Mouse (Mus musculus): ENCODE results near the gene Slc6a2.
A peak's percentile ranks its signal among the peaks of the same experiment; 100 is the strongest.

The Slc6a2 gene

GRCm38 (mm10) chr8:92984376-92984775 is 24.5 kb downstream of the Slc6a2 start:
- no peaks in the 10 kb centered on the region for H3K27me3 ChIP-seq (ENCODE audit: control insufficient read depth, insufficient read depth, low read length, poor library complexity, severe bottlenecking)
- DNase-seq (ENCODE audit: low read depth, low spot score): no peak
- H3K36me3 ChIP-seq (ENCODE audit: control insufficient read depth, insufficient read depth, low read length, poor library complexity, severe bottlenecking): no peaks in the 10 kb centered on the region

GRCm38 (mm10) chr8:92996840-92997239 is 37.0 kb downstream of the Slc6a2 start:
- DNase-seq (ENCODE audit: low read depth, low spot score): peak; percentile 15
- Histone ChIP-seq H3K27me3 (ENCODE audit: control insufficient read depth, insufficient read depth, low read length, poor library complexity, severe bottlenecking) (no peaks in the 10 kb centered on the region), H3K36me3 (ENCODE audit: control insufficient read depth, insufficient read depth, low read length, poor library complexity, severe bottlenecking) (no peaks in the 10 kb centered on the region)

GRCm38 (mm10) chr8:92998600-92998999 is 38.7 kb downstream of the Slc6a2 start:
- DNase-seq (ENCODE audit: low read depth, low spot score): peak; percentile 63
- Histone ChIP-seq H3K36me3 (ENCODE audit: control insufficient read depth, insufficient read depth, low read length, poor library complexity, severe bottlenecking) (no peaks in the 10 kb centered on the region), H3K27me3 (ENCODE audit: control insufficient read depth, insufficient read depth, low read length, poor library complexity, severe bottlenecking) (no peaks in the 10 kb centered on the region)

GRCm38 (mm10) chr8:93010286-93010685 is 50.4 kb downstream of the Slc6a2 start:
- peak; percentile 36 for DNase-seq (ENCODE audit: low read depth, low spot score)
- no peaks in the 10 kb centered on the region for H3K27me3 ChIP-seq (ENCODE audit: control insufficient read depth, insufficient read depth, low read length, poor library complexity, severe bottlenecking)
- no peaks in the 10 kb centered on the region for H3K36me3 ChIP-seq (ENCODE audit: control insufficient read depth, insufficient read depth, low read length, poor library complexity, severe bottlenecking)

DNA sequence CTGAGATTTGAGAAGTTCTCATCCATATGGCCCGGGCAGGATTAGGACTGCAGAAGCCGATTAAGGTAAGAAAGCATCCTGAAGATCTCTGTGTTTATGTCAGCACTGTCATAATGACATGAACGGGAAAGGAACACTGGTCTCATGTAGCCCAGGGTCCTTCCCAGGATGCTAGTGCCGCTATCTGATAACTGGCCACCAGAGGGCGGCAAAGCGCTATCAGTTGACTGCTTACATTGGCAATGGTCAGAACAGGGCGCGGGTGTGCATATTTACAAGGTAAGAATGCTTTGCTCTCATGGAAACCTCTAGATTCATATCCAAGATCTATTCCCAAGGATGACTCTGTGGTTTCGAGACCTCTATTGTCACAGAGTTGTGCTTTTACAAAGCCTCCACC is 51.6 kb downstream of the Slc6a2 start:
- DNase-seq (ENCODE audit: low read depth, low spot score): peak; percentile 64
- H3K36me3 ChIP-seq (ENCODE audit: control insufficient read depth, insufficient read depth, low read length, poor library complexity, severe bottlenecking): no peaks in the 10 kb centered on the region
- H3K27me3 ChIP-seq (ENCODE audit: control insufficient read depth, insufficient read depth, low read length, poor library complexity, severe bottlenecking): no peaks in the 10 kb centered on the region

DNA sequence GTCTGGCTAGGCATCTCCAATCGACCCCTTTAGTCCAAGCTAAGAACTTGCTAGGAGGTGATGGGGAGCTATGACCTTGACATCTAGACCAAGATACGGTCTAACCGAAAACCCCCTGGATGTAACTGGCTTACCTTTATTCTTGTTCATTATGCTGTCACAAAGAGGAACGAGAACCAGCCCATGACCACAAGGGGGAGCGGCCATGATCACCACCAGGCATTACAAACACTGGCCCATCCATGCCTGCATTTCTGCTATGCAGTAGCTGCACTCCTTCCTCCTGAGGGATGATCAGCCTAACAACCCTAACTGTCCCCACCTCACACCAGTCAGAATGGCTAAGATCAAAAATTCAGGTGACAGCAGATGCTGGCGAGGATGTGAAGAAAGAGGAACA is 52.3 kb downstream of the Slc6a2 start:
- no peaks in the 10 kb centered on the region for H3K36me3 ChIP-seq (ENCODE audit: control insufficient read depth, insufficient read depth, low read length, poor library complexity, severe bottlenecking)
- no peaks in the 10 kb centered on the region for H3K27me3 ChIP-seq (ENCODE audit: control insufficient read depth, insufficient read depth, low read length, poor library complexity, severe bottlenecking)
- DNase-seq (ENCODE audit: low read depth, low spot score): peak; percentile 4

- no peaks in the 10 kb centered on the region for H3K36me3 ChIP-seq (ENCODE audit: control insufficient read depth, insufficient read depth, low read length, poor library complexity, severe bottlenecking)
- DNase-seq (ENCODE audit: low read depth, low spot score): no peak
- H3K27me3 ChIP-seq (ENCODE audit: control insufficient read depth, insufficient read depth, low read length, poor library complexity, severe bottlenecking): no peaks in the 10 kb centered on the region
Observed at GRCm38 (mm10) chr8:93014300-93014699, 54.4 kb downstream of the Slc6a2 start.

DNA sequence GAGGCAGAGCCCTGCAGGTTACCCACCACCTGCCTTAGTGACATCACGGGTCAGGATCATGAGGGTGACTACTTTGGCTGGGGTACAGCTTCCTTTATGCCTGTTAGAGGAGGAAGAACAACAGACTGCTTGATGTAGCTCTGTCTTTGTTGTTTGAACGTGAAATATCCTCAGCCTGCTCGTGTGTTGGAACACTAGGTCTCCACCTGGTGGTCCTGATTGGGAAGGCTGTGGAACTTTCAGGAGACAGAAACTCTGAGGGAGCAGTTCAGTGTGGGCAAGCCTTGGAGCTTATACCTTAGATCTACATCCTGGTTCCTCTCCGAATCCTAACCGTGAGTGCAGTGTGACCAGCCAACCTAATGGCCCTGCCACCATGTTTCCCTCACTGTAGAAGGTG is 61.9 kb downstream of the Slc6a2 start:
- Histone ChIP-seq H3K36me3 (ENCODE audit: control insufficient read depth, insufficient read depth, low read length, poor library complexity, severe bottlenecking) (no peaks in the 10 kb centered on the region), H3K27me3 (ENCODE audit: control insufficient read depth, insufficient read depth, low read length, poor library complexity, severe bottlenecking) (no peaks in the 10 kb centered on the region)
- DNase-seq (ENCODE audit: low read depth, low spot score): no peak

DNA sequence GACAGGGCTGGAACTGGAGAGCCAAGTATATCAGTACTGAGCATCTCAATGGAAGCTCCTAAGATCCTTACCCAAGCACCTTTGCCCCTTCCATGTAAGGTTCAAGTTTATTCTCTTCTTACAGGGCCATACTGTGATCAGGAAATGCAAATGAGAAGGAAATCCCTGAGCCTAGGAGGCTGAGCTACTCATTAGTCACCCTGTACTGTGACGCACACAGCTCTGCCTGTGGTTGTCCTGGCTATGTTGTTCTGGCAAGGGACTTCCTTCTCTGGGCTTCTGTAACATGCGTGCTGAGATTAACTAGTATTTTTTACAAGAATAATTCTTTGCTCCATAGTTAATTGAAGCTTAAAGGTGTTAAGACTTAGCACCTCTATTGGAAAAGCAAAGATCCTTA is 70.8 kb downstream of the Slc6a2 start:
- no peaks in the 10 kb centered on the region for H3K36me3 ChIP-seq (ENCODE audit: control insufficient read depth, insufficient read depth, low read length, poor library complexity, severe bottlenecking)
- DNase-seq (ENCODE audit: low read depth, low spot score): no peak
- no peaks in the 10 kb centered on the region for H3K27me3 ChIP-seq (ENCODE audit: control insufficient read depth, insufficient read depth, low read length, poor library complexity, severe bottlenecking)

DNA sequence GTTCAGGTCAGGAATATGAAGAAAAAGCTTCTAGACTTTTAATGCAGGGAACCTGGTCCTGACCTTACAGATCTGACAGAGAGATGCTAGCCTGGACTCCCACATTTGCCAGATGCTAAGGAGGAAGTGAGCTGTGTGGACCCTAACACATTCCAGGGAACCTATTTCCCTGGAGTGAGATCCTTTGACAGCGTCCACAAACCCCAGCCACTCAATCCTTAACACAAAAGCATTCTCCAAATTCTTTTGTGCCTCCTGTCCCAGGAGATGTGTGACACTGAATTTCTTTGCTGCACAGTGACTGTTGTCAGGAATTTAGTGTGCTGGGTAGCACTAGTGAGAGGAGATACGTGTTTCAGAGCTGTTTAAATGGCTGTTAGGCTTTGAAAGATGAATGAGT is 79.0 kb downstream of the Slc6a2 start:
- Histone ChIP-seq H3K27me3 (ENCODE audit: control insufficient read depth, insufficient read depth, low read length, poor library complexity, severe bottlenecking) (no peaks in the 10 kb centered on the region), H3K36me3 (ENCODE audit: control insufficient read depth, insufficient read depth, low read length, poor library complexity, severe bottlenecking) (no peaks in the 10 kb centered on the region)
- DNase-seq (ENCODE audit: low read depth, low spot score): no peak

DNA sequence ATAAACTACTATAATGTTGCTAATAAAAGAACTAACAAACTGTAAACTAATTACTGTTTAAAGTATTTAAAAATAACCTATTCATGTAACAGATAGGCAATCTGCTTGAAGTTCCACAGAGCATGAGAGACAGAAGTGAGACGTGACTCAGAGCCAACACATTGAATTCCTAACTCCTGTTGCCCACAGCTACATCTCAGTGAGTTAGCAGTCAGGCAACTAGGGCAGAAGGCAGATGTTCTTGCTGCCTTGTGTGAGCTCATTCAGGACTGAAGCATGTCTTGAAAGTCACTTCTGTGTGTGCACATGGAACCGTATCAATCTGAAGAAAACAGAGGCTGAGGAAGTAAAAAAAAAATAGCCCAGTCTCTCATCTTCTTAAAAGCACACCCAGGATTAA is 80.4 kb downstream of the Slc6a2 start:
- no peak for DNase-seq (ENCODE audit: low read depth, low spot score)
- no peaks in the 10 kb centered on the region for H3K36me3 ChIP-seq (ENCODE audit: control insufficient read depth, insufficient read depth, low read length, poor library complexity, severe bottlenecking)
- no peaks in the 10 kb centered on the region for H3K27me3 ChIP-seq (ENCODE audit: control insufficient read depth, insufficient read depth, low read length, poor library complexity, severe bottlenecking)

DNA sequence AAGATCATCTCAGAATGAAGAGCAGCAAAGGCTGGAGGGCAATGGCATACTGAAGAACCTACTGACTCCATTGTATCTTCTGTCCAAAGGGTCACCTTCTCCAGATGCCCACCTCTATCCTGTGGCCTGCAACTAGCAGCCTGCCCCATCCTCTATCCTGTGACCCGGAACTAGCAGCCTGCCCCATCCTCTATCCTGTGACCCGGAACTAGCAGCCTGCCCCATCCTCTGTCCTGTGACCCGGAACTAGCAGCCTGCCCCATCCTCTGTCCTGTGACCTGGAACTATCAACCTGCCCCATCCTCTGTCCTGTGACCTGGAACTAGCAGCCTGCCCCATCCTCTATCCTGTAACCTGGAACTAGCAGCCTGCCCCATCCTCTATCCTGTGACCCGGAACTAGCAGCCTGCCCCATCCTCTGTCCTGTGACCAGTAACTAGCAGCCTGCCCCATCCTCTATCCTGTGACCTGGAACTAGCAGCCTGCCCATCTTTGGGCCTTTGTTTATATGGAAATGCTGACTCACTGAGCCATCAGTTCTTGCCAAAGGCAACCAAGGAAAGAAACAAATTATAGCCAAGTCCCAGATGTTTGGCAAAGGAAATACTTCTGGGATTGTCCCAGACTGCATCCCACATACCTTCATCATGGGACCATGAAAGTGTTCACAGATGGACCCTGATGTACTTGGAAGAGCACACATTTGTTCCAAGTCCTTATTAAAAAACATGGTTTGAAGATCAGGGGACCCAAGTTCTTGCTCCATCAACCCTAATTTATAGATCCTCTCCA is 81.1 kb downstream of the Slc6a2 start:
- DNase-seq (ENCODE audit: low read depth, low spot score): no peak
- Histone ChIP-seq H3K36me3 (ENCODE audit: control insufficient read depth, insufficient read depth, low read length, poor library complexity, severe bottlenecking) (no peaks in the 10 kb centered on the region), H3K27me3 (ENCODE audit: control insufficient read depth, insufficient read depth, low read length, poor library complexity, severe bottlenecking) (no peaks in the 10 kb centered on the region)

DNA sequence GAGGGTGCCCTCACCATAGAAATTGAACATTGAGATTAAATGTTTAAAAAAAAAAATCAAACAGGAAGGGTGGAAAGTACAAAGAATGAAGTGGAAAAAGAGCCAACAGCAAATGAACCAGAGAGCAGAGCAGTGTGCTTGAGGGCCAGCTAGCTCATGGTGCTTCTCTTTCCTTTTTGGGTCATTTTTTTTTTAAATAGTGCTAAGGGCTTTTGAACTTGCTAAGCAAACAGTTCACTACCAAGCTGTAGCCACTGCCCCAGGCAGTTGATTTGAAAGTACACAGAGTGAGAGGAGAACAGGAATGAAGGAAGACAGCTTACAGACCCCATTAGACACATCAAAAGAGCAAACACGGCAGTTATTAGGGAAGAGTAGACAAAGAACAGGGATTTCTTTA is 83.2 kb downstream of the Slc6a2 start:
- Histone ChIP-seq H3K27me3 (ENCODE audit: control insufficient read depth, insufficient read depth, low read length, poor library complexity, severe bottlenecking) (no peaks in the 10 kb centered on the region), H3K36me3 (ENCODE audit: control insufficient read depth, insufficient read depth, low read length, poor library complexity, severe bottlenecking) (no peaks in the 10 kb centered on the region)
- DNase-seq (ENCODE audit: low read depth, low spot score): no peak

DNA sequence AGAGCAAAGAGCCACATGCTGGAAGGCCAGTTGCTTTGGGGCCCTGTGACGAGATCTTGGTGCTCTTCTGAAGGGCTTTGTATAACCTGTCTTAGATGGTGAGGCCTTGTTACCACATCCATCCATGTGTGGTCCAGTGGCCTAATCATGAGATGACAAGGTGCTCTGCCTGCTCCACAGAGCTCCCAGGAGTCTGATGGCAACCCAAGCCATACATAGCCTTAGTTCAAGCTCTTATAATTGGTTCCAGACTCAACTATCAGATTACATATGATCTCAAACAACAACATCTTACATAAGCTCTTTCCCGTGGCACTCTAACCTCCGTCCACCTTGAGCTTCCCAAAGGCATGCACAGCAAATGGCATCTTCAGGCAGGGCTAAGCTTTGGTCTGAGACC is 88.2 kb downstream of the Slc6a2 start, which contains the start of gene Ces1a:
Ces1a (minus strand) TSS at position 101 of the 400 bp plus-strand sequence.
- Histone ChIP-seq H3K36me3 (ENCODE audit: control insufficient read depth, insufficient read depth, low read length, poor library complexity, severe bottlenecking) (no peaks in the 10 kb centered on the region), H3K27me3 (ENCODE audit: control insufficient read depth, insufficient read depth, low read length, poor library complexity, severe bottlenecking) (no peaks in the 10 kb centered on the region)
- no peak for DNase-seq (ENCODE audit: low read depth, low spot score)

DNA sequence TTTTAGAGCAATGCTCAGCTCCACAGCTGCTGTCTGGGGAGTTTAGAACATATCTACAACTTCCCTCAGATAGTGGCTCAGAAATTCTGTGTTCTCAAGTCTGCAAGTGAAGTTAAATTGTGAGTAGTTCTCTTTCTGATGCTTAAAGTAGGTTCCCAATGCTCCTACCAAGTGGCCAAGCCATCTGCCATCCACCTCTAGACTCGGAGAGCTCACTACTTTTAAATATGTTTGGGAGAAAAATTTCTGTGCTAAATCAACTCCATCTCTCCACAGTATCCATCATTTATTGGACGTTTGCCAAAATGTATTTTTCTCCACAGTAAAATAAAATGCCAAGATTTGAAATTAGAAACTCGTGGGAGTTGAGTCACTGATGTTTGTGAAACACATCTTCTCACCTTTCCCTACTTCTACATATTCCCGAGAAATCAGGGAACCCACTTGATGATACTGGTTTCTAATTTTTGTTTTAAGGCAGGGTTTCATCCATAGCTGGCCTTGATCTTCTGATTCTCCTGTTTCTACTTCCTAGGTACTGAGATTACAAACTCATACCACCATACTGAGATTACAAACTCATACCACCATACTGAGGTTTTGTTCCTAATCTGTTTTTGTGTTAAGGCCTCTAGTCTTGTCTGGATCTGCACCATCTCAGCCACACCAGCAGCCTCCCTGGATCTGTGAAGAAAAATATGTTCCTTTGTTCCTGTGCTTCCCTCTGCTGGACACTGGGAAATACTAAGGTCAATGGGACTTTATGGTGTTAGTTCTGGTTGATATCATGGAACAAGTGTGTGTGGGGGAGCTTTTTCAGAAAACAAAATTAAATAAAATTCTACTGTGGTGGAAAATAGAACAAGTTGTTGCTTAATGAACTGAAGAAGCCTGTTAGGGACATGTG is 88.9 kb downstream of the Slc6a2 start:
- DNase-seq (ENCODE audit: low read depth, low spot score): no peak
- no peaks in the 10 kb centered on the region for H3K27me3 ChIP-seq (ENCODE audit: control insufficient read depth, insufficient read depth, low read length, poor library complexity, severe bottlenecking)
- H3K36me3 ChIP-seq (ENCODE audit: control insufficient read depth, insufficient read depth, low read length, poor library complexity, severe bottlenecking): no peaks in the 10 kb centered on the region
